Mouse (Mus musculus) heart, adult 2 months (tissue): ENCODE measurements around the gene Serinc4.

Experiments
- CTCF ChIP-seq: fragments of 200-600 bp; IDR thresholded peaks from 2 replicates; pipeline ENCODE4 v1.8.1; 2022; ENCODE audit warnings: antibody characterized with exemption, mild to moderate bottlenecking, moderate library complexity
- EP300 ChIP-seq: fragments of 200-500 bp; IDR thresholded peaks from 2 replicates; pipeline ENCODE4 v1.6.1; 2011; ENCODE audit warnings: low read depth, low read length, control low read depth; ENCODE audit not compliant: insufficient read depth
- POLR2A ChIP-seq: fragments of 200-500 bp; IDR thresholded peaks from 2 replicates; pipeline ENCODE4 v1.6.1; 2011; ENCODE audit warnings: mild to moderate bottlenecking, low read depth, low read length, control low read depth; ENCODE audit not compliant: insufficient read depth

DNA sequence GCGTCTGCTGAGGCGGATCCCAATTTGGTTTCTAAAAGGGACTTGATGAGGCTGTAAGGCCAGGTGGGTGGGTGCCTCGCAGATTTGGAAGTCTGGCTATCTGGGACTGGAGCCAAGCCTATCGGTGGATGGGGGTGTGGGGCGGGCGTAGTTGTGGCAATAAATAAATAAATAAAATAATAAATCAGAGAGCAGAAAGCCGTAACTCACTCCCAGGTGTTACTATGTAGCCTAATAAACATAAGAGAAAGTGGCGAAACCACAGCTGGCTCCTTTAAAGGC is 13.6 kb downstream of the Serinc4 start:
- no peak for TF ChIP-seq EP300
- no peak for TF ChIP-seq CTCF
- no peak for TF ChIP-seq POLR2A
